Mouse (Mus musculus) retina, postnatal 7 days (tissue): ENCODE measurements around the gene Tprgl.

Experiments used
- DNase-seq: peaks from one replicate; pipeline ENCODE4 v3.0.0-alpha.2; 2012; ENCODE audit warnings: low read depth, low spot score

Tprgl gene

GRCm38 (mm10) chr4:154159961-154160537, 417 bp downstream of the Tprgl start:
- no peak for DNase-seq

GRCm38 (mm10) chr4:154159002-154159401, 1.5 kb downstream of the Tprgl start:
- peak; percentile 79 for DNase-seq

- DNase-seq: no peak
These were observed 2.4 kb downstream of the Tprgl start for GRCm38 (mm10) chr4:154157970-154158662.

- no peak for DNase-seq
These were observed 4.4 kb downstream of the Tprgl start for GRCm38 (mm10) chr4:154156050-154156449.

- DNase-seq: no peak
These were observed 6.4 kb downstream of the Tprgl start for GRCm38 (mm10) chr4:154154104-154154503.

- DNase-seq: no peak
These were observed 14.1 kb downstream of the Tprgl start for GRCm38 (mm10) chr4:154146342-154146741.

- no peak for DNase-seq
These were observed 15.8 kb downstream of the Tprgl start for GRCm38 (mm10) chr4:154144712-154145111.

GRCm38 (mm10) chr4:154142211-154143040, 18.0 kb downstream of the Tprgl start, which contains the start of gene Wrap73:
Wrap73 (plus strand) TSS chr4:154142372.
- peak; percentile 84 for DNase-seq

GRCm38 (mm10) chr4:154141009-154141867, 19.2 kb downstream of the Tprgl start:
- DNase-seq: no peak

- no peak for DNase-seq
These were observed 20.1 kb downstream of the Tprgl start for GRCm38 (mm10) chr4:154140213-154141008.

- DNase-seq: no peak
These were observed 20.5 kb downstream of the Tprgl start, which contains the start of gene Trp73 for GRCm38 (mm10) chr4:154140182-154140212. Trp73 (minus strand) TSS chr4:154140208.

GRCm38 (mm10) chr4:154139671-154140181, 20.7 kb downstream of the Tprgl start:
- DNase-seq: peak; percentile 36

GRCm38 (mm10) chr4:154137139-154137538, 23.3 kb downstream of the Tprgl start:
- no peak for DNase-seq

GRCm38 (mm10) chr4:154134803-154135202, 25.7 kb downstream of the Tprgl start:
- no peak for DNase-seq

GRCm38 (mm10) chr4:154131894-154132293, 28.6 kb downstream of the Tprgl start:
- no peak for DNase-seq

GRCm38 (mm10) chr4:154129950-154130349, 30.5 kb downstream of the Tprgl start:
- DNase-seq: no peak

GRCm38 (mm10) chr4:154127273-154127672, 33.2 kb downstream of the Tprgl start:
- no peak for DNase-seq

- DNase-seq: no peak
These were observed 35.3 kb downstream of the Tprgl start for GRCm38 (mm10) chr4:154125202-154125601.

- DNase-seq: no peak
These were observed 36.9 kb downstream of the Tprgl start for GRCm38 (mm10) chr4:154123553-154123952.

GRCm38 (mm10) chr4:154122374-154122773, 38.1 kb downstream of the Tprgl start:
- DNase-seq: no peak

GRCm38 (mm10) chr4:154121800-154122199, 38.7 kb downstream of the Tprgl start:
- DNase-seq: no peak
